Mouse (Mus musculus): ENCODE measurements at regions not wholly inside any gene's neighbourhood (a gene's known extent, or its start where the extent isn't known, plus 50 kb on each side); places are given as distances from the start of the nearest gene placed in this dataset.

- TF ChIP-seq CTCF (conservative IDR thresholded peaks at IDR 0.05; ENCODE audit: low read length) (no peak), NANOG (IDR thresholded peaks at IDR 0.05; ENCODE audit: borderline replicate concordance, low read length) (no peak)
These were observed 49.9 kb upstream of the Prox1 start for GRCm38 (mm10) chr1:190220417-190220816.

Data from E14TG2a.4 (cell line).